Mouse (Mus musculus) liver, embryonic 14.5 days (tissue): ENCODE data around the gene Inpp4b.

ENCODE experiments used
- CTCF ChIP-seq: IDR thresholded peaks from 2 replicates; pipeline ENCODE4 v1.5.1; 2016; ENCODE audit warnings: antibody characterized with exemption, low read depth, control low read depth
- EP300 ChIP-seq: IDR thresholded peaks from 2 replicates; pipeline ENCODE4 v1.6.1; 2016; ENCODE audit warnings: antibody characterized with exemption, low read depth

GRCm38 (mm10) chr8:81858393-81858792 is 516.0 kb downstream of the Inpp4b start:
- TF ChIP-seq CTCF (no peak), EP300 (no peak)
